Mouse (Mus musculus) thymus, postnatal 10 days (tissue): ENCODE measurements around the gene Myh6.
"Not testable (repeated sequence)": the region's sequence is repeated elsewhere in the genome, so short reads cannot be mapped to it uniquely, and the experiment has no call there.

Experiments used
- DNase-seq, 2 experiments: peaks; one replicate each; pipeline ENCODE4 v3.0.0; 2021; ENCODE audit warnings: low spot score in 2 of 2

Myh6 gene

DNA sequence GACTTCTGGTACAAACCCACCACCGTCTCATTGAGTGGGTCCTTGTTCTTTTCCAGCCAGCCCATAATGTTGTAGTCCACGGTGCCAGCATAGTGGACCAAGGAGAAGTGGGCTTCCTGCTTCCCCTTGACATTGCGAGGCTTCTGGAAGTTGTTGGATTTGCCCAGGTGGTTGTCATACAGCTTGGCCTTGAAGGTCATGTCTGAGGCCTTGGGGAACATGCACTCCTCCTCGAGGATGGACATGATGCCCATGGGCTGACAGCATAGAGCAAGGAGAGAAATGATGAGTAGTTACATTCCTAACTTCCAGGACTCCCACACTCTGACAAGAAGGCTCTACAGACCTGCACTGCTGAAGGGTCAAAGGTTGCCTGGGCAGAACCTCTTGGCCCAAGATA is 8.2 kb downstream of the Myh6 start:
- no peak for DNase-seq

DNA sequence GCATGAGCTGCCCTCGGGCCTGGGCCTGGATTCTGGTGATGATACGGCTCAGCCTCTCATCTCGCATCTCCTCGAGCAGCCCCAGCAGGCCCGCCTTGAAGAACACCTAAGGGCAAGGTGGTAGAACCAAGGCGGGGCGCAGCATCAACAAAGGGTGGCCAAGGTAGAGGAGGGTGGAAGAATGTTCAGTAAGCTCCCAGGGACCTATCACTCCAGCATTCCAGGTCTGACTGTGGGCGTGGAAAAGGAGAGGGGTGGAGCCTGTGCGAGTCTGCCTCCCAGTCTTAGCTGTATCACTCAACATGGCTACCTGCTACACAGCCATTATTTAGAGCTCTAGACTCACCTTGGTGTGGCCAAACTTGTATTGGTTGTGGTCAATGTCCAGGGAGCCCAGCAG is 10.2 kb downstream of the Myh6 start:
- DNase-seq = no peak

- no peak for DNase-seq
These were observed 11.2 kb downstream of the Myh6 start for GRCm38 (mm10) chr14:54955481-54955880.

DNA sequence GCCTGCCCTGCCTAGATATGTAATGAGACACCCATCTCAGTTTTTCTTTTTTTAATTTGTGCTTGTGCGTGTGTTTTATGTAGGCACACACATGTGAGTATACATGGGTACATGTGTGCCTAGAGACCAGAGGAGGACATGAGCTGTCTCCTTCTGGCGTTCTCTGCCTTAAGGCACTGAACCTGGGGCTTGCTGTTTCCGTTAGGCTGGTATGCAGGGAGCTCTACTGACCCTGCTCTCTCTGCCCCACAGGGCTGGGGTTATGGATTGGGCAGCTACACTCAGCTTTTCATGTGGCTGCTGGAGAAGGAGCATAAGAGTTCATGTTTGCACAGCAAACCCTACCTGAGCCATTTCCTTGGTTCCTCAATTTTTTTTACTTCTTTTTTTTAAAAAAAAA is 12.3 kb downstream of the Myh6 start:
- no peak for DNase-seq

DNA sequence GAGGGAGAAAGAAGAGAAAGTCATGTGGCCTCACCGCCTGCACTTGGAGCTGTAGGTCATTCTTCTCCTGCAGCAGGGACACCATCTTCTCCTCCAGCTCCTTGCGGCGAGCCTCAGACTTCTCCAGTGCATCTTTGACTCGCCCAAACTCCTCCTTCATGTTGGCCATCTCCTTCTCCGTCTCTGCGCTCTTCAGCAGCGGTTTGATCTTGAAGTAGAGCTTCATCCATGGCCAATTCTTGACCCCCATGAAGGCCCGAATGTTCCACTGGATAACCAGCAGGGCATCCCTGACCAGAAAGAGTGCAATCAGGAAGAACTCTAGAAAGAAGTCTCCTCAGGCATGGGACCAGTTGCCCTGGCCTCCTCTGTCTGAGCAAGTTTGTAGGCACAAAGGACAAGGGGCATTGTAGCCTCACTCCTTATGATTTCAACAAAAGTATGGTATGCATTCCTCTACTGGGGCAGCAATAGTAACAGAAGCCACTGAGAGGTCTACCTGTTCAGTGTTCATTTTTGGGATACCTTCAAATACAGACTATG is 13.0 kb downstream of the Myh6 start:
- DNase-seq = no peak

- DNase-seq = no peak
These were observed 15.1 kb downstream of the Myh6 start for GRCm38 (mm10) chr14:54951587-54951986.

DNA sequence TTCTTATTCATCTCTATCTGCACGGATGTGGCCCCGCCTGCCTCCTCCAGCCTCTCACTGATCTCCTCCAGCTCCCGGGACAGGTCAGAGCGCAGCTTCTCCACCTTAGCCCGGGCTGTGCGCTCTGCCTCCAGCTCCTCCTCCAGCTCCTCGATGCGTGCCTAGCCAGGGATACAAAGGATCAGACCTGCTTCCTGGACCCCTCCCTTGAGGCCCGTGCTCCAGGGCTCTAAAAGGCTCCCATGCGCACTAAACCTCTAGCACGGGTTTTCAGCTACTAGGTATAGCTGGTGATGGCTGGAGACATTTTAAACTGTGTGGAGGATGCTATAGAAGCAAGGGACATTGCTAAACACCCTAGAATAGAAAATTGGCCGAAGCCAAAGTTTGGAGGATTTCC is 16.2 kb downstream of the Myh6 start:
- DNase-seq = no peak

- DNase-seq = no peak
These were observed 17.9 kb downstream of the Myh6 start for GRCm38 (mm10) chr14:54948781-54949180.

GRCm38 (mm10) chr14:54947008-54947407 is 19.7 kb downstream of the Myh6 start:
- not testable (repeated sequence) for DNase-seq

DNA sequence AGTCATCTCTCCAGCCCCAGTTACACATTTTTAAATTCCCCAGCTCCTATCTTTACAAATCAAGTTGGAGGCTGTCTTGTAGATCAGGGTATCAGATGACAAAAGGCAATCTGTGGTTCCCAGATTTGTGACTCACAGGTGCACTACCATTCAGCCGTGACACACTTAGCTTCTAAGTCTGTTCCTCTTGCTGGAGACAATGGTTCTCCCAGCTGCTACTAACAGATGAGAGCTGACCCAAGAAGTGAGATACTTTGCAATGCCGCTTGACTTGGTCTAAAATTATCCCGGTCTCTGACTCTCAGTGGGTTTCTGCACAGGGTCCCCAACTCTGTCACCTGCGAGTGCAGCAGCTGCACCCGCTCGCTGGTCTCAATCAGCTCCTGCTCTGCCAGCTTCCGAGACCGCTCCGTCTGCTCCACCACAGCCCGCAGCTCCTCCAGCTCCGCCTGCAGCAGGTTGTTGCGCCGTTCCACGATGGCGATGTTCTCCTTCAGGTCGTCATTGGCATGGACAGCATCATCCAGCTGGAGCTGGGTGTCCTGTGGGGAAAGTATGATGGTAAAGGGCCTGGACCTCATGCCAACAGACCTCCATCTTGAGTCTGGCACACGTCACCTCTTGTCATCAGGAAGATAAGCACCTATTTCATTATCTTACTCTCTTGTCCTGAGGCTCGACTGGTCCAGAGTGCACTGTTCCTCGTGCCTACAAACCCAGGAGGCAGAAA is 20.6 kb downstream of the Myh6 start:
- DNase-seq = no peak

GRCm38 (mm10) chr14:54944939-54945338 is 21.8 kb downstream of the Myh6 start:
- DNase-seq = no peak

- no peak for DNase-seq
These were observed 22.8 kb downstream of the Myh6 start for GRCm38 (mm10) chr14:54943971-54944370.

DNA sequence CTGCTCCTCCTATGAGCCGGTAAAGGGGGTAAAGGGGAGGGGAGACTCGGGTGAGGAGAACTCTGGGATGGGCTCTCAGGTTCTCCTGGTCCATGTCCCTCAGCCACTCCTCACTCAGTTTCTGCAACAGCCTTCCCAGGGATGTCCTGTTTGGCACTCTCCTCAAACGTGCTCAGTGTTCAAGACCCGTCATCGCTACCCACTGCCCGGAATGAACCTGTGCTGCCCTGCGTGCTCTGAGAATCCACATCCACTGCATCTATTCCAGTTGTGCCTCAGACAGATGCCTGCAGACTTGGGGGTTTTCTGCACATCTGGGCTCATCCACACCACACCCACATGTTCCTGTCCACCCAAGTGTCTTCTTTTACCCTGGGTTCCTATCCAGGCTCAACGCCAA is 24.2 kb downstream of the Myh6 start:
- DNase-seq = no peak

DNA sequence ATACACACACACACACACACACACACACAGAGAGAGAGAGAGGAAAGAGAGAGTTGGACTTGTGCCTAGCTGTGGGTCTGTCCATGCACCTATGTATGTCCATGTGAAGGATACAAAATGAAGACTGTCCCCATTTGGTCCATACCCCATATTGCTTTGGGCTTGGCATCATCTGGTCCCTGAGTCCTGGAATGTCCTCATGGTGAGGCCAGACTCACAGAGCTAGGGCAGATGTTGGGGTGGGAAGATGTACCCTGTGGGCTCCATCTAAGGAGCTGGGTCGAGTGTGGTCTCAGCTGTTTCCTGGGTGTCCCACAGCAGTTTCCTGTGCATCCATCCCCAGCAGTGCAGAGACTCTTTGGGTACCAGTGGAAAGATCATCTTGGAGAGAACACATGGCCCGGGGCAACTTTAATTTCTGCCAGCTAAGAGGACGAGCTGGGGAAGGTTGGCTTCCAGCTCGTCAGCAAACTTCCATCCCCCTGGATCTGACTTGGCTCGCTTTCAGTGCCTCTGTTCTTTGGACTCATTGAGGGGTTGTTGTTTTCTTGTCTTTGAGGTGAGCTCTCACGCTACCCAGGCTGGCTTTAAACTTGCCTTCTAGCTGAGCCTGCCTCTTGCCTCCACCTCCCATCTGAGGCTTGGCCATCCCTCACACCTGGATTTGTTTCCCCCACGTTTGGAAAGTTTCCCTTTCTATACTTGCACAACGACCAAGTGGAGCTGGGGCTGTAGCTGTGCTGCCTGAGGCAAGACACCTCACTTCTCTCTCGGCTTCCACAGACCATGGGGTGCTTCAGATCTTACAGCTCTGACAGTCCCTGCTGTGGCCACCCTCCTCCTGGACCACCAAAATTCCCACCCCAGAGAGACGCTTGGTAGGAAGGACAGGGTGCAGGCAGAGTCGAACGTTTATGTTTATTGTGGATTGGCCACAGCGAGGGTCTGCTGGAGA is 25.4 kb downstream of the Myh6 start:
- no peak for DNase-seq

DNA sequence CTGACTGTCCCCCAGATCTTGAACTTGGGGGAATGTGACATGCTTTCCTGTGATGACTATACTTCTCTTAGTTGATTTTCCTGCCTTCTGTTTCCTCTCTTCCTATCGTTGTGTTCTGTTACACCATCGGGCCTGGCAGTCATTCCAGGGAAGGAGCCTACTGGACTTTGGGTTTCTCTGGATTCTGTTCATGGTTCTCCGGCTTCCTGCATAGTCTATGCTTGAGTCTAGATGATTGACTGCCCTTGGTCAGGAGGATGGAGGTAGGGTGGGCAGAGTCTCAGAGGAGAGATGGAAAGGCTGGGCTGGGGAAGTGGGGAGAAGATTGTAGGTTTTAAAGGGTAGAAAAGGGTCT is 26.6 kb downstream of the Myh6 start:
- no peak for DNase-seq

GRCm38 (mm10) chr14:54939434-54940175 is 27.1 kb downstream of the Myh6 start:
- DNase-seq = peak; percentile 42 to 72

DNA sequence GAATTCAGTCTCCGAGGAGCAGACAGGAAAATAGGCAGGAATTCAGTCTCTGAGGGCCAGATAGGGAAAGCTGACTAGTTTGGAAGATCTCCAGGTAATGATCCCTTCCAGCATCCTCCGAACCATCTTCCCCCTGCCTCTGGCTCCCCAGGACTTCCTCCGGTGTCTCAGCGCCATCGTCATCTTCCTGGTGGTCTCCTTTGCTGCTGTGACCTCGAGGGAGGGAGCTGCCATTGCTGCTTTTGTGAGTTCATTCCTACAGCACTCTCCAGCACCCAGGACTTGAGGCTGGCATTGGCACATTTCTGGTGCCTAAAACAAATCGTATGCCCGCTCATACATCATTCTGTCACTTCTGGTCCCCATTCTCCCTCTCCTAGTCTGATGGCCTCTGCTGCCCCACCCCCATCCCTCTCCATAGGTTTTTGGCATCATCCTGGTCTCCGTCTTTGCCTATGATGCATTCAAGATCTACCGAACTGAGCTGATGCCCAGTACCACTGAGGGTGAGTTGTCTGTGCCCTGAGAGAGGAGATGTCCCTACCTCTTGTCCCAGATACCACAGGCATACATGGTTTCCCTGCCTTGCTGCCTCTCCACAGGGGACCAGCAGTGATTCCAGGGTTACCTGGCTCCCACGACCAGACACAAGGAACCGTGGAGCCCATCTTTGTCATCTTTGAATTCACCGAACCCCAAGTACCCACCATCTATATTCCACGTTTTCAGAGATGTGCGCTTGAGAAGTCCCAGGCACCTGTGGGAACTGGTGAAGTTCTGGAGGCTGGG is 28.1 kb downstream of the Myh6 start:
- no peak for DNase-seq

DNA sequence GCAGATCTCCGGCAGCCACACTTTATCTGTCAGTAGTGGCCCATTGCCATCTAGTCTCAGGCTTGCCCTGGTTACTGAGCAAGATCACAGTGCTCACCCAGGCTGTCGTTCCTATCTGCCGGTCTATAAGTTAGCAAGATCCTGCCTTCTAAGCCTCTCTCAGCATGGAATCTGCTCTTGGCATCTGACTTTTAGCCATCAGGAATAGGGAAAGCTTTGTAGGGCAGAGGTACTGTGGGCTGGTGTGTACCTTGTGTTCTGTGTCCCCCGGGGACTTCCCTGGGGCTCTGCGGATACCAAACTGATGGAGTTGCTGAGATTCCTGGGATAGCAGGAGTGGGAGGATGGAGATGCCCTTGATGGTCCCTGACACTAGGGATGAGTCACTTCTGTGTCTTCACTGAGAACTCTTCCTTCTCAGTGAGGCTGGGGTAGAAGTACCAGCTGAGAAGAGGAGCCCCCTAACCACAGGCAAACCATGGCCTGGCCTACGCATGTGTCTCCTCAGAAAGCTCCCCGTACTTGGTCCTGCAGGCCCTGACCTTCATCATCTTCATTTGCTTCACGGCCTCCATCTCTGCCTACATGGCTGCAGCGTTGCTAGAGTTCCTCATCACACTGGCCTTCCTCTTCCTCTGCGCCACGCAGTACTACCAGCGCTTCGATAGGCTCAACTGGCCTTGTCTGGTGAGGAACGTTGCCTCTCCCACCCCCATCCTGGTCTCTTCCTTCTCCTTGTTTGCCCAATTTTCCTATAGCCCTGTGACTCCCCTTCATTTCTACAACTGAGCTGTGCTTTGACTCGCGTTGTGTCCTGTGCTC is 29.2 kb downstream of the Myh6 start:
- no peak for DNase-seq

GRCm38 (mm10) chr14:54936831-54937160 is 29.9 kb downstream of the Myh6 start:
- DNase-seq = no peak
